Mouse (Mus musculus) CD4-positive, CD25-positive, alpha-beta regulatory T cell, adult 9 weeks (primary cell): ENCODE measurements around the gene Spon2. TPM values are rescaled to one million over a fixed set of nuclear protein-coding genes. Genes with fewer than 3 reads are reported as not detected.

Source experiments
- polyA plus RNA-seq: library from polyadenylated mRNA; unstranded; fragments of 100-300 nt; shearing (Covaris generic); gene quantifications from one replicate; pipeline ENCODE4 v1.2.1, GENCODE M21; 2017

Spon2 gene
- polyA plus RNA-seq = not detected

DNA sequence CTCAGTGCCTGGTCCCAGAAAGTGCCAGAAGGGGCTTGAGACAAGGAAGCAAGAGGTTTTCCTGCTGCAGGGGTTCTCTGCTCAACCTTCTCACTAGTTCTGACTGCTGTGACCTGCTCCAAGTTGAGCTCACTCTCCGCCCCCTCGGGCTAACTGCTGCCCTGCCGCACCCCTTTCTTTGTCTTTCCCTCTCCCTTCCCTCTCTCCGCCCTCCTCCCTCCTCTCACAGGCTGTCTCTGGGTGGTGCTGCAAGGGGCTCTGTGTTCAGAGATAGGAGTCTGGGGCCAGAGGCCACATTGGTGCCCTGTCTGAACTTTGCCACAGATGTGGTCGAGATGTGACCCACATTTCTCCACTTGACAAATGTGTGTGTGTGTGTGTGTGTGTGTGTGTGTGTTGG is at the start of gene Spon2:
Spon2 (minus strand) TSS at position 375 of the 400 bp plus-strand sequence.

Other genes with a start within 250 kb of the Spon2 start
- 133 TPM for gene Ywhah, start 199.6 kb downstream of the Spon2 start, polyA plus RNA-seq
- gene Slc5a1, start 114.2 kb downstream of the Spon2 start, polyA plus RNA-seq = not detected
- gene Ctbp1, start 56.5 kb upstream of the Spon2 start, polyA plus RNA-seq = 12.0 TPM
- gene Maea, start 117.1 kb upstream of the Spon2 start, polyA plus RNA-seq = 110 TPM
- 18.6 TPM for gene Uvssa, start 160.1 kb upstream of the Spon2 start, polyA plus RNA-seq
- not detected for gene Nkx1-1, start 215.5 kb upstream of the Spon2 start, polyA plus RNA-seq